Mouse (Mus musculus) liver (tissue): ENCODE results near the gene Rpusd1.

Experiments
- DNase-seq: peaks from one replicate; pipeline ENCODE4 v3.0.0-alpha.2; 2020; ENCODE audit warnings: mixed read lengths

Gene Rpusd1

DNA sequence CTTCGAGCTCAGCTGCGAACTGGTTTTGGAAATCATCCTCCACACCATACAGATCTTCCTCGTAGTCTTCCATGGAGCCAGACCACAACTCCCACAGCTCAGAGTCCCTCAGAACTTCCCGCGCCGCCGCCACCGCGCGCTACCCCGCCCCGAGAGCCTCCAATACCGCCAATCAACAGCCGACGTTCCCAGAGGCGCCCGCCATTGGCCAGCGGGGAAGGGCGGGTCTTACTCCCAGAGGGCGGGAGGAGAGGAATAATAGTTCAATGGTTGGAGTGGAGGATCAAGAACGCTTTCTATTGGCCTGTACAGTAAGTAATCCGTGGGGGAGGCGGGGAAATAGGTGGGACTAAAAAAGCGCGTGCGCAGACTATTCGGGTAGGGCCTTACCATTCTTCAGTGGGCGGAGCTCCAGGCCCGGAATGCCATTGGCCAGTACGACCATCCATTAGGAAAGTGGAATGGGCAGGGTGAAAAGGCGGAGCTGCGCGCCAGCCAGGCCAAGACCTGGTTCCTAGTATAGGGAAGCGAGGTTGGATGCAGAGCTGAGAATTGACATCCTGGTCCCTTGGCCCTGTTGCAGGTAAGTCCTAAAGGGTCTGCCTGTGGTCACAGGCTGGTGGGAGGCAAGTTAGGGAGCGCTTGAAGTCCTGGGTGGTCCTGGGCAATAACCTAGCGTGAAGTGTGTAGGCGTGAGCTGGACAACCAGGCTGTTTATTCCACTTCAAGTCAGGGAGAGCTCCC is at the start of gene Rpusd1, which contains the start of gene Chtf18:
Gene Rpusd1 (plus strand): TSS at position 406 of the 744 bp plus-strand sequence.
Gene Chtf18 (minus strand): TSS at position 155 of the 744 bp plus-strand sequence.
- peak; percentile 99 for DNase-seq

DNA sequence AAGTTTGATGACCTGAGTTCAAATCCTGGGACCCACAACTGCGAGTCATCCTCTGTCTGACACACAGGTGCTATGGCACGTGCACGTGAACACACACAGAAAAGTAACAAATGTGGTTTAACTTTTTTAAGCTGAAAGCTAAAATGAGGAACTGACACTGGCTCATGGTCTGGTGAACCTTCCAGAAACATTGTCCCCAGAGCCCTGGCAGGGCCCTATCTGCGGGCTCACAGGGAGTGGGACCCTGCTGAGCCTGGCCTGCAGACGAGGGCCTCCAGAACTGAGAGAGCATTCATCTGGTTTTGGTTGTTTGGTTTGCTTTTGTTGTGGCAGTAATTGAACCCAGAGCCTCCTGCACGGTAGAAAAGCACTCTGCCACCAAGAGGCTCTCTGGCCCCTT is 49.5 kb upstream of the Rpusd1 start:
- DNase-seq, result no peak

DNA sequence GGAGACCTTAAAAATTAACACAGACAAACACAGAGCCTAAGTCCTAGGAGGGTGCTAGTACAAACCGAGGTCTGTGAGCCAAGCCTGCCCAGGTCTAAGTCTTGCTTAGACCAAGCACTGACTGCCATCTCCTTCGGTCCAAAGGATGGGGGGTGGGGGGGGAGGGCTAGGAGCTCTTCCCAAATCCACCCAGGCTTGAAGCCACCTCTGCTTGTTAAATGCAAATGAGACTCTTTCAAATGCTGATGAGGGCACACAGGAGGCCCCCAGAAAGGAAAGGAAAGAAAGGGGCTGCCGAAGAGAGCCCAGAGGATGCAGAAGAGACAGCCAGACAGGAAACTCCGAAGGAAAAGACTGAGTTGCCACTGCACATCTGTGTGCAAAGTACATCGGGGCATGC is 47.7 kb upstream of the Rpusd1 start:
- DNase-seq, result no peak

DNA sequence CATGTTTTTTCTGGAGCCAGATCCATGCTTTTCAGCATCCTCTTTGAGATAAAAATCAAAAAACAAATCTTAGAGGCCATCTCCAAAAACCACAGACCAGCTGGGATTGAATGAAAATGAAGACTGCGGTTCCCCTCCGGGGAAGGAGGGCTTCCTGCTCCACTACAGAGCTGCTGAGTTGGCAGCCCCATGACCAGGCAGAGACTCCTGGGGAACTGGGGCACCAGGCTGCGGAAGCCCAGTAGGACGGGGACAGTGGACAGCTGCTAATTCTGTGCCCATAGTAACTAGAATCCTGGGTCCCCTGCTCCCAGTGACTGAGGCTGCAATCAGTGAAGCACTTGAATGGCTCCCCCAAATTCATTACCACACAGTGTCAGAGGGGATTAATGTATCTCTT is 45.8 kb upstream of the Rpusd1 start:
- DNase-seq, result no peak

DNA sequence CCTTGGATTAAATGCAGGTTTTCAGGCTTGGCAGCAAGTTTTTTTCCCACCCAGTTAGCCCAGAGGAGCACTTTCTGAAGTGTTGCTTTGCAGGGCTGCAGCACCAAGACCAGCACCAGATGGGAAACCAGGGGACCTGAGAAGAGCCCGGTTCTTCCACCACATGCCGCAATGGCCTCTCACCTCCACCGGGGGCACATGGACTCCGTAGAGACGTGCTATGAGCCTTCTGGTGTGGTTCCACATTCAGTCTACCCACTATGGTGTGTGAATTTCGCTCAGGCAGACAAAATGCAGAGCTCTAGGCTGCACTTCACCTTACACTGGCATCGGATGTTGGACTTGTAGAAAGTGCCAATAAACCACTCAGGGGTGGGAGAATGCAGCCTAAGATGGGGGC is 41.1 kb upstream of the Rpusd1 start:
- peak; percentile 14 for DNase-seq

DNA sequence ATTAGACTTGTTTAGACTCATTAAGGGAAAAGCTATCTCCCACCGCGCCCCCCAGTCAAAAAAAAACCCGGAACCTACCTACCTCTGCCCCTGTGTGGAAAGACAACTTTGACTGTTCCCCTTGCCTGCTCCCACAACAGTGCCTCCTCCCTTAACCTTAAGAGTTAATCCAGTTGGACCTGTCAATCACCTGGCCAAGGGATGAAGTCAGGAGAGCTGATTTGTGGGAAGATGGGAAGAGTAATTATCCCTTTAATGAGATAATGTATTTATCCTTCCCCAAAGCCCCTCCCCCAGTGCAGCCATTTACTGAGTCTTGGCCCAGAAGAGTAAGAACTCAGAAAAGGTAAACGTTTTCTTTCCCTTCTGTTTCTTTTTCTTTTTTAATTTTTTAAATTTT is 38.5 kb upstream of the Rpusd1 start:
- no peak for DNase-seq

DNA sequence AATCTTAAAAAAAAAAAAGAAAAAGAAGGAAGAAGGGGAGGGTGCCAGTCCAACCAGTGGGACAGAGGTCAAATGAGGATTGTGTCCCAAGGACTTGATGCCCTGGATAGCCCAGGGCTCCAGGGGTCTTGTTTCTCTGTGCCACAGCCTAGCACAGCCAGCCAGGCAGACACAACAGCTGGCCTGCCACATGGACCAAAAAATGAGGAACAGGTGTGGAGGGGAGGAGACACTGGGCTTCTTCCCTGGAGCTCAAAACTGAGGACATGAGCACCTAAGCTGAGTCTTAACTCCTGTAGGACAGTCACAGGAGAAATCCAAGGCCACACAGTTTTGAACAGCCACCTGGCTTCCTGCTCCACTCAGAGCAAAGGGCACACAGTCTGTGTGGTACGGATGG is 31.2 kb upstream of the Rpusd1 start:
- DNase-seq, result no peak

DNA sequence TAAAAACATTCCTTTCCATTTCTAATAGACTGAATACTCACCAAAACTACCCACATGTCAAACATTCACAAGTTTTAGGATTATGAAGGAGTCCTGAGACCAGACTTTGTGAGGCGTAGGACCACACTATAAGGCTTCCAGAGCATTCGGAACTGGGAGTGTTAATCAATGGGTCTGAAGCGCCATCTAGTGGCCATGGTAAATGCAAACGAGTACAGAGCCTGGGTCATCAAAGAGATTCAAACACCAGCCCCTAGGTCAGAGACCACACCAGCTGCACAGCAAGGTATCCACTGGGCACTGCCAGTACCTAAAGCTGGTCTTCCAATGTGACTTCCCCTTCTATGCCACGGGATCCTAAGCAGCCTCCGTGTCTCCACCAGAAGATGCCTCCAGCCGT is 29.0 kb upstream of the Rpusd1 start:
- DNase-seq, result peak; percentile 66

DNA sequence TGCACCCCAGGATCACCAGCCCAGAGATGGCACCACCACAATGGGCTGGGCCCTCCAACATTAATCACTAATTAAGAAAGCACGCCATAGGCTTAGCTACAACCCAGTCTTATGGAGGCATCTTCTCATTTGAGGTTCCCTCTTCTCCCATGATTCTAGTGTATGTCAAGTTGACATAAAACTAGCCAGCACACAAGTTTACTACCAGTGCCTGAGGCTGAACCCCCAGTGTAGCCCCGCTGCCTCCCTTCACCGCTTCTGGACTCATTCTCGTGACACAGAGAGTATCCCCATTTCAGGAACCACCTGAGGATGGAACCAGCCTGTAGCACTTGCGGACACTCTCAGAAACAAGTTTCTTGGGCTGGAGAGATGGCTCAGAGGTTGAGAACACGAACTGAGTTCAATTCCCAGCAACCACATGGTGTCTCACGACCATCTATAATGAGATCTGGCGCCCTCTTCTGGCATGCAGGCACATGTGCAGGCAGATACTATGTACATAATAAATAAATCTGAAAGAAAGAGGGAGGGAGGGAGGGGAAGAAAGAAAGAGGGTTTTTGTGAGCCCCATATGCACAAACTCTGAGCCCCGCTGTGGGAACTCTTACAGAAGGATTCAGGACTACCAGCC is 26.5 kb upstream of the Rpusd1 start:
- no peak for DNase-seq

DNA sequence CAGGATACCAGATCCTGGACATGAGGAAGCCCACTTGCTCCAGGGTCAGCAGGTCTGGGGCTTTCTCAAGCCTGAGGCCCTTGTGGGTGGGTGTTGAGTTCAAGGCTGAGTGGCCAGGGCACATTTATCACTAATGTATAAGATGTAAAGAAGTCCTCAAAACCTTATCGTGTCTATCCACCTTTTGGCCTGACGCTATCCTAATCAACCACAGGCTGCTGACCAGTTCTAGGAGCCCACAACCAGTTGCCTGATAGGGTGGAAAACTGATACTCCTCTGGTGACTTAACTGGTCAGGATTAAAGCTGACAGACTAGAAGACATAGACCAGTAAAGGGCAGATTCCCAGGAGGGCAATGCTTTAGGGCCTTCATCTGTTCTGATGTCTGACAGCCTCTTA is 17.5 kb upstream of the Rpusd1 start:
- no peak for DNase-seq

DNA sequence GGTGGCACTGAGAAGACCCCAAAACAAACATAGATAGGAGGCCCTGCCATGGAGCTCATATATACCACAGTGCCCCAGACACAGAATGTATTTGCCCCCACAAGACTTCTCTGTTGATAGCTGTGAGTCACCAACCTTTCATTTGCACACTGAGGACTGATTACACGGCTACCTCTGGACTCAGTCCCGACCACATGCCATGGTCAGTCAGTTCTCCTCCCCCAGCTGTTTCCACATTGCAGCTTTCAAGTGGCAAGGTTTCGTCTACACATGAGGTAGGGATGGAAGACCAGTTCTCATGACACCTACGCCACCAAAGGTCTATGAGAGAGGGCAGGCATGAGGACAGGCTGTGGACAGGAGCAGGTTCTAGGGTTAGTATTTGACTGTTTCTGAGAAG is 16.3 kb upstream of the Rpusd1 start:
- DNase-seq, result no peak

DNA sequence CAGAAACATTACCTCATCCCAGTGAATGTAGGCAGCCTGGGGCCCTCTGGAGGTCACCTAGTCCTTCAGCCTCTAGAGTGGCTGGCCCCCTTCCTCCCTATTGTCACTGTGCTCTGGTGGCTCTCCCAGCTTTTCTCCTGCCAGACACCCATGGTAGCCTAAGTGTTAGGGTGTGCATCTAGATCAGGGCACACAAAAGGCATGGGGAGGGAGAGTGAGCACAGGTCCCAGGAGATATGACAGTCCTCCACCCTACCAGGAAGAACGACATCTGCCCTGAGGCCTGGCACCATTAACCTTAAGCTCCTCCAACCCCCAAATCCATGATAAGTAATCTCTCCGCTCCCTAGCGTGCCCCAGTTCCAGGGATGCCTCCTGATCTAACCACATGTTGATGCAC is 11.8 kb upstream of the Rpusd1 start:
- DNase-seq, result peak; percentile 11

DNA sequence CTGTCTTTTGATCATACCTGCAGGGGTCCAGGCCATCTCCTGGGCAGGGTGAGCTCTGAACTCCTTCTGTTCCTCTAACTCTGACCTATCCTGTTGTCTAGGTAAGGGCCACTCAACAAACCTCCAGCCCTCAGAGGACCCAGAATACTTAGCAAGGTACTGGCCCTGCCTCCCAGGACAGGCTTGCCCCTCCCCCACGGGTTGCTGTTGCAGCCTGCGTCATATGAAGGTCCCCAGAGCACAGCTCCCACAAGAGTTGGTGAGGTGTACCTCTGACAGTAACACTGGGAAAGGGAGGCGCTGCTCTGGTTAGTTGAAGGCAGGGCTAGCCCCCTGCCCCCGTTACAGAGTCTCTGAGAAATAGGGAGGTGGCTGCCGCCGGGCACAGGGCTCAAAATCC is 11.3 kb upstream of the Rpusd1 start:
- peak; percentile 15 for DNase-seq

DNA sequence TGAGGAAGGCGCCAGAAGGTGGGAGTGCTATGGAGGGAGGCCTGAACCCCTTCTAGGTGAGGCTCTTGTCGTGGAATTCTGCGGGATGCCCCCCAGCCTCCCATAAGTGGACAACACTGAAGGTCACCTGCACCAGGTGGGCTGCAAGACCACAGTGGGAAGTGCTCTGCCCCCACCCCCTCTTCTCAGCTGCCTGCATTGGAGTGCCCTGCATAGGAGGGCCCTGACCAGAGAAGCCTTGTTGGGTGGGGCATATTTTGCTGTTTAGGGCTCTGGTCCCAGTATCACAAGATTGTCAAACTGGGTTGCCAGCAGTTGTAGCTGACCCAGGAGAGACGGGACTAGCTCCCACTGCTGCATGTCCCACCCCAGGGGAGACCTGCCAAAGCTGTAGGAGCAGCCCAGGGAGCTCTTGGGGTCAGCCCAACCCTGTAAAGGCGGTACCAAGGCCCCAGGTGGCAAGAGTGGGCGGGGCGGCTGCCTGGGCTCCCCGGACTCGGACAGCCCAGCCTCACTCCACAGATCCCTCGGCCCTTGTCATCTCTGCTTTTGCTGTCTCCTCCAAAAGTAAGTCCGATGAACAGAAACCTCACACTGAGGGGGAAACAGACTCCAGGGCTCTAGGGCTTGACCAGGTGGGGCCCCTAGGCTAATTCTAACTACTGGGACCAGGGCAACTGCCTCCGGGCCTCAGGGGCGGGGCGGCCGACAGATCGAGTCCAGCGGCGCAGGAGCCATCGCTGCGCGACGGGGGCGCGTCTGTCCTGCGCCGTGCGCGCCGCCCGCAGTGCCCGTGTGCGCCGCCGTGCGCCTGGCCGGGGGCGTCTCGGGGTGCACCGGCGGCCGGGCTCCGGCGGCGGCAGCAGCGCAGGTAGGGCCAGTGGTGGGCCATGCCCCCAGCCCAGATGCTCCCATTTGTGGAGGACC is 10.5 kb upstream of the Rpusd1 start, which contains the start of gene Gng13:
Gene Gng13 (plus strand): TSS at position 461 of the 927 bp plus-strand sequence.
- peak; percentile 23 for DNase-seq

DNA sequence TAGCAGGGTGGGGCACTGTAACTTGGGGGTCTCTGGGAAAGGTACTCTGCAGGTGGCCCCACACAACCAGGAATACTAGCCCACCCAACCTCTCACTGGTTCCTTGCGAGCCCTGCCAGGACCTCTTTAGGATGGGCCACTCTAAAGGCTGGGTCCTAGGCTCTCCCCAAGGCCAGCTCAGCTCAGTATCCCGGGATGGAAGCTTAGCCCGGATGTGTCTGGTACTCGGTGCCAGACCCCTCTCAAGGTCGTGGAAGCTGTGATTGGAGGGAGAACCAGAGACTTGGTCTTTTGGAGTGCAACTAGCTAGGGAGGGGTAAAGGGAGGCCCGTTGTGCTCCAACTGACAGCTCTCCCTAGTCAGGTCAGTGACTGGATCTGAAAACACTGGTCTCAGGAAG is 9.8 kb upstream of the Rpusd1 start:
- no peak for DNase-seq

DNA sequence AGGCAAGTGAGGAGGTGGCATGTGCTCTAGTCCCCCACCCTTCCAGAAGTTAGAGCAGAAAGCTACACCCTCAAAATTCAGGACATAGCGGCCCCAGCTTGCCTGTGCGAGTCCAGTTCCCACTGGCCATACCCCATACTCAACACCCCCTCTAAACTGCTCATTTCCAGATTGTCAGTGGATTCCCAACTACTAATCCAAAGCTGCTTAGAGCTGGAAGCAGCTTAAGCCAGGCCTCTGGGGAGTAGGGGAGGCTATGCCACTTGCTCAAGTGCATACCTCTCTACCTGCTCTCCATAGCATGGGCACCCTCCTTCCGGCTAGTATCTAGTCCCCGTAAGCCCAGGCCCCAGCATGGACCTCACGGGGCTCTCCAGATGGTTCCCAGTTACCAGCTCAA is 6.0 kb upstream of the Rpusd1 start:
- no peak for DNase-seq

DNA sequence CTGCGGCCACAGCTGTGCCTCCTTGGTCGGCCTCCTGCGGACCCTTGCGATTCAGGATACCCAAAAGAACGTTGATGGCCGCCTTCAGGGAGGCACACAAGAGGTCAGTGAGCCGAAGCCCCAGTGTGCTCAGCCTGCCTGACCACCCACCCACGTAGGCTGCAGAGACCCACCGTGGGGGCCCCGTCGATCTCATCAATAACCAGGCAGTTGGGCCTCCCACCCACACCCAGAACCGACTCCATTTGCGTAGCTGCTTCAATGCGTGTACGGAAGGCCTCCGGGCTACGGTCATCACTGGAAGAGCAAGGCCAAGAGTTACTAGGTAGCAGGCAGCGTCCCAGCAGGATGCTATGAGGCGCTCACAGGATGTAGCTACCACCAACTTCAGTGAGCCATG is 4.0 kb upstream of the Rpusd1 start:
- DNase-seq, result no peak

DNA sequence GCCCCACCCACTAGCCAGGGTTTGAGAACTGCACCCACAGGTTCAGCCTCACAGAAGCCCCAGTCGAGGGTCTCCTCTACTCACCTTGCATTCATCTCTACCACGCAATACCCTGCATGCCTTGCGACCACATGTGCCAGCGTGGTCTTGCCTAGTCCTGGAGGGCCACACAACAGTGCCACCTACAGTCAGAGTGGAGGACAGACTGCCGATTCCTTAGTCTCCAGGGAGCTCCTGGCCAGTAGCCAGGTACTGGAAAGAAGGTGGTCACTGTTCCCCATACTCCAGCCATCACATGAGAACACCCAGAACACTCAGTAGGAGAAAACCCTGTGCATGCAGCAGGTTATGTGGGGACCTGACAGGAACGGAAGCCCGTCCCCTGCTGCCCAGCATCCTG is 3.6 kb upstream of the Rpusd1 start:
- no peak for DNase-seq

DNA sequence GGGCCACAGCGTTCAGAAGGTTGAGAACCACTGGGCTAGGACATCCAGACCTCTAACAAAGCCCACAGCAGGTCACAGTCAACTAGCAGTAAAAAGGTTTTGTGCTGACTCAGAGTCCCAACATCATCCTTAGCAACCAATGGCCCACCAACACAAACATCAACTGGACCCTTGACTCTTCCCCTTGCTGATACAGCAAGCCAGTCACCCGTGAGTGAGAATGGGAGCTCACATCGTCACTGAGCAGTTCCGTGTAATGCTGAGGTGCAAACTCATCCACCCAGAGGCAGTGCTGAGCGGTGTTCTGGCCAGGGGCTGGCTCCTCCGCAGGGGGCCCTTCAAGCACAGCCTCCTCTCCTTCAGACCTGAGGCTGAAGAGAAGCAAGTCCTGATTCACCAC is 2.2 kb upstream of the Rpusd1 start:
- DNase-seq, result no peak

DNA sequence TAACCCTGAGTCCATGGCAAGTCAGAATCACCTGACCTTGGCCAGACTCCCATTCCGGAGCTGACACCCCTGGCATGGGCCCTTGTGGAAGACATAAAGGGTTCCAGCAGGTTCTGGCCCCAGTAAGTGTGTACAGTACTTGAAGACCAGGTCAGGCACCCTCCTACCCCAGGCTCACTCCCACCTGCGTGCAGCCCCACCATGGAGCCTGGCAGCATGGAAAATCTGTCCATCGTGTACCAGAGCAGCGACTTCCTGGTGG is 470 bp downstream of the Rpusd1 start:
- DNase-seq, result no peak

DNA sequence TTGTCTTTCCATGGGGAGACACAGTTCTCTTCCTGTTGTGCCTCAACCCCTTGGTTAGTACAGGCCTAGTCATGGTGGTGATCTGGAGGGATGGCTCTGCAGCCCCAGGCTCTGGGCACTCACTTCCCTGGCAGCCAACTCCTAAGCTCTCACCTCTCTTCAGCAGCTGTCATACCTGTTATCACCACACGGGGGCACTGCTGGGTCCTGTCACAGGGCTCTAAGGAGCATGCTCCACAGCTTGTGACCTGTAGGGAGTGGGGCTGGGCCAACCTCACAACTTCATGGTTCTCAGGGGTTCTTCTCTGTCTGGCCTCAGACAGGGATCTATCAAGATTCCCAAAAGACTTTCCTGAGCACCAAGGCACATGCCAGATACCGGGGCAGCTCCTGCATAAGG is 4.6 kb downstream of the Rpusd1 start:
- DNase-seq, result peak; percentile 85

DNA sequence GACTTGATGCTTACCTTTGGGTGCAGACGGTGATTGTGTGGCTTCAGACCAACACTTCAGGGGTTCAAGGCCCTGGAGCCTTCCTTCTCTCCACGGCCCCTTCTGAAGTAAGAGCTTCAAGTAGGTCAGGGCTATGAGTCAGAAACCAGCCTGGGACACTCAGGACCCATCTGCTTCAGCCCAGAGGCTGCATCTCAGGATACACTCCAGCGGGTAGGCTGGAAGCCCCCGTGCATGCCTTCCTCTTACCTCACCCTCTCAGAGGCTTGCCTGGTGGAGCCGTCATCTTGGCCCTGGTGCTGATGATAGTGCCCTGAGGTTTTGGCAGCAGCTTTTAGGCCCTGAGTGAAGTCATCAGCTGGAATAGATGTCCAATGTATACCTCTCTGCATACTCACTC is 7.8 kb downstream of the Rpusd1 start:
- DNase-seq, result no peak

DNA sequence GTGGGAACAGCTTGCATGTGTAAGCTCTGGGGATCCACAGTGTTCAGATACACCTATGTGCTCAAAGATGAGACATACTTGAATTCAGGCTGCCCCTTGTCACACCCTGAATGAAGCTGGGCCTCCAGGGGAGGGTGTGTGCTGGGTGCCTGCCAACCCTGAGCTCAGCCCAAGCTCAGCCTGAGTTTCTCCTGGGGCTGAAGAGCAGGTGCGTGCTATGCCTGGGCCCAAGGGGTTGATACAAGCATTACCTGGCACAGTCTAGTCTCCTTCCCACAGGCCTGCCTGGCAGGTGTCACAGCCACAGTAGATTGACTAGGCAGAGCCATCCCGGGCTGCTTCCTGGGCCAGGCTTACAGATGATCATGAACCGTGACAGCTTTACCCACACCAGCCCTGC is 8.3 kb downstream of the Rpusd1 start, which contains the start of gene Mslnl:
Gene Mslnl (plus strand): TSS at position 298 of the 400 bp plus-strand sequence.
- no peak for DNase-seq

DNA sequence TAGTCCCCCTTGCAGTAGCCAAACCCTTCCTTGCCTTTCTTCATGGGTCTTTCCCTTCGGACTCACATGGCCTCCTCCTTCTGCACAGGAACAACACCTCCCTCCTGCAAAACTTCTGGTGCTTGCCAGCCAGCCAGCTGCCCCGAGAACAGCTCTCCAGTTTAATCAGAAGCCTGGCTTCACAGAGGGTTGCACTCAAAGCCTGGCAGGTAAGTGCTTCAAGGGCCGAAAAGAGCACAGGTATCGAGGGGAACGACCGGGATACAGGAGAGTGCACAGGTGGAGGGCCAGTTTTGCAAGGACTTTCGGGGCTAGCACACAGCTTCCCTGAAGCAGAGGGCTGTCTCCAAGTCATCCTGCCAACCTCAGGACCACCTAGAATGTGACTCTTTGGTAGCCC is 11.4 kb downstream of the Rpusd1 start:
- no peak for DNase-seq
